Mouse (Mus musculus) layer of hippocampus, adult 2 months (tissue): Measurements from ENCODE around the gene Fam122b. TPM values are rescaled to one million over a fixed set of nuclear protein-coding genes. Genes with fewer than 3 reads are reported as not detected.

ENCODE experiments used
- DNase-seq, 2 experiments: peaks; one replicate each; pipeline ENCODE4 v3.0.0; 2022; ENCODE audit warnings: low spot score in 2 of 2
- H3K27ac ChIP-seq: fragments of 200-600 bp; 2 replicates; pipeline ENCODE4 v1.8.1; 2022
- H3K4me3 ChIP-seq: fragments of 200-600 bp; 2 replicates; pipeline ENCODE4 v1.8.1; 2022; ENCODE audit warnings: mild to moderate bottlenecking
- CTCF ChIP-seq: fragments of 200-600 bp; conservative IDR thresholded peaks from 2 replicates; pipeline ENCODE4 v1.8.1; 2022; ENCODE audit warnings: antibody characterized with exemption, mild to moderate bottlenecking, moderate library complexity
- total RNA-seq, 2 experiments: library from RNA; stranded (reverse); gene quantifications; 2 replicates each; pipeline ENCODE4 v1.2.3; 2021

Gene Fam122b
- total RNA-seq, 2 experiments from 2014 or later = 3.0 to 3.7 TPM

GRCm38 (mm10) chrX:53220855-53221254, 48.8 kb downstream of the Fam122b start:
- TF ChIP-seq CTCF = no peak
- H3K27ac ChIP-seq = no peak overlapping the region
- no peak for DNase-seq

GRCm38 (mm10) chrX:53214557-53215229, 54.9 kb downstream of the Fam122b start:
- DNase-seq = no peak
- no peak overlapping the region for H3K27ac ChIP-seq
- TF ChIP-seq CTCF = no peak
- H3K4me3 ChIP-seq = no peak overlapping the region

More at GRCm38 (mm10) chrX:53220855-53221254, 48.8 kb downstream of the Fam122b start:
- no peak overlapping the region for H3K4me3 ChIP-seq

- no peak overlapping the region for H3K27ac ChIP-seq
- no peak for DNase-seq
- no peak overlapping the region for H3K4me3 ChIP-seq
- no peak for TF ChIP-seq CTCF
Observed at GRCm38 (mm10) chrX:53213838-53214237, 55.8 kb downstream of the Fam122b start.

GRCm38 (mm10) chrX:53212485-53212884, 57.1 kb downstream of the Fam122b start:
- no peak overlapping the region for H3K27ac ChIP-seq
- H3K4me3 ChIP-seq = no peak overlapping the region
- no peak for DNase-seq
- TF ChIP-seq CTCF = no peak

GRCm38 (mm10) chrX:53211756-53212483, 57.7 kb downstream of the Fam122b start:
- no peak overlapping the region for H3K4me3 ChIP-seq
- H3K27ac ChIP-seq = no peak overlapping the region
- TF ChIP-seq CTCF = no peak
- DNase-seq = no peak

DNA sequence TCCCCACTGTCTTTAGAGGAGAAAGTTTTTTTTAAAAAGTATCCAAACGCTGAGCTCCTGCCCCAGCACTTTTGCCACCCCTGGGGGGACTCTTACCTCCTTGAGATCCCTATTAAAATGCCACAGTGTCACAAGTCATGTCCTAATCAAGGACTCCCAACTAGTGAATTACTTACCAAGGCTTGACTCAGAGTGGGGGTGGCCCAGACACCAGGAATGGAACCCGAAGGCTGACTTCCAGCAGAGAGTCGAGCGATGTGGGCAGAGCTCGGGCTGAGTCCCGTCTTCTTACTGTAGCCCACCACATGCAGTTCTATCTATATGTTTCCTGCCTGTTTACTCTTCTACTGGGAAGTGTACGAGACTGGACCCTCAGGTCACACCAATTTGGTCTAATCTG, 60.2 kb downstream of the Fam122b start:
- H3K27ac ChIP-seq = no peak overlapping the region
- no peak for DNase-seq
- H3K4me3 ChIP-seq = no peak overlapping the region
- no peak for TF ChIP-seq CTCF

- Histone ChIP-seq H3K4me3 (no peak overlapping the region), H3K27ac (no peak overlapping the region)
- no peak for DNase-seq
- TF ChIP-seq CTCF = no peak
Observed at GRCm38 (mm10) chrX:53204690-53205311, 64.8 kb downstream of the Fam122b start.

DNA sequence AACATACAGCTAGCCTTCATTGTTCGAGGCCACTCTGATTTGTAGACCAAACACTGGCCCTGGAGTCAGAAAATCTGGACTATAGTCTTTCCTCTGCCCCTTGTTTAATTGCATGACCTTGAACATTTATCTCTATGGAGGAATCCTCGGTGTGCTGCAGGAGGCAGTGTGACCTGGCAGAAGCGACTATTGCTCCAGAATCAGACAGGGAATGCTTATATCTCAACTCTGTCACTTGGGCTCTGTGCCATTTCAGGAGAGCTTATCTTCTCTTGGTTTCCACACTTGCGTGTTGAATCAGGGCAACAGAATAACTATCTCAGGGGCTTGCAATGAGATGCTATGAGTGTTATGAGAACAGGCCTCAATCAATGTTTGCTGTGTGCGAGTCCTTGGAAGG, 68.0 kb downstream of the Fam122b start:
- TF ChIP-seq CTCF = no peak
- Histone ChIP-seq H3K27ac (no peak overlapping the region), H3K4me3 (no peak overlapping the region)
- DNase-seq = no peak

- H3K27ac ChIP-seq = no peak overlapping the region
- TF ChIP-seq CTCF = no peak
- H3K4me3 ChIP-seq = no peak overlapping the region
Observed at GRCm38 (mm10) chrX:53197681-53198080, 71.9 kb downstream of the Fam122b start.

GRCm38 (mm10) chrX:53196392-53196791, 73.2 kb downstream of the Fam122b start:
- Histone ChIP-seq H3K4me3 (no peak overlapping the region), H3K27ac (no peak overlapping the region)
- TF ChIP-seq CTCF = no peak
- DNase-seq = no peak

More at GRCm38 (mm10) chrX:53197681-53198080, 71.9 kb downstream of the Fam122b start:
- no peak for DNase-seq

Other genes with a start within 250 kb of the Fam122b start
- not detected for gene Plac1, start 29.7 kb downstream of the Fam122b start, total RNA-seq
- gene Fam122c, start 3.6 kb upstream of the Fam122b start, total RNA-seq = not detected
- 10 to 100 TPM in 1 of 2 experiments, 1 to 10 TPM in 1; 9.7 to 12.4 TPM for gene Mospd1, start 100.7 kb upstream of the Fam122b start, total RNA-seq
- not detected for gene Etd, start 165.1 kb upstream of the Fam122b start, total RNA-seq